Mouse (Mus musculus) layer of hippocampus, adult 18-20 months (tissue): ENCODE measurements around the gene Hrg. TPM values are rescaled to one million over a fixed set of nuclear protein-coding genes. Genes with fewer than 3 reads are reported as not detected.
"Not testable (repeated sequence)": the region's sequence is repeated elsewhere in the genome, so short reads cannot be mapped to it uniquely, and the experiment has no call there.

Source experiments
- DNase-seq, 2 experiments: peaks; one replicate each; pipeline ENCODE4 v3.0.0; 2022; ENCODE audit warnings: low spot score in 2 of 2
- long read RNA-seq: library from polyadenylated mRNA; stranded (forward); transcript quantifications from one replicate; pipeline ENCODE4 v2.0.0, GENCODE M21; 2021
- total RNA-seq, 2 experiments: library from RNA; stranded (reverse); gene quantifications; 2 replicates each; pipeline ENCODE4 v1.2.3; 2021

Hrg gene
- total RNA-seq, result not detected
- long read RNA-seq, result 0 reads

- no peak for DNase-seq
These were observed at the start of gene Hrg for GRCm38 (mm10) chr16:22950840-22951395. Gene Hrg (plus strand): TSS chr16:22951072.

DNA sequence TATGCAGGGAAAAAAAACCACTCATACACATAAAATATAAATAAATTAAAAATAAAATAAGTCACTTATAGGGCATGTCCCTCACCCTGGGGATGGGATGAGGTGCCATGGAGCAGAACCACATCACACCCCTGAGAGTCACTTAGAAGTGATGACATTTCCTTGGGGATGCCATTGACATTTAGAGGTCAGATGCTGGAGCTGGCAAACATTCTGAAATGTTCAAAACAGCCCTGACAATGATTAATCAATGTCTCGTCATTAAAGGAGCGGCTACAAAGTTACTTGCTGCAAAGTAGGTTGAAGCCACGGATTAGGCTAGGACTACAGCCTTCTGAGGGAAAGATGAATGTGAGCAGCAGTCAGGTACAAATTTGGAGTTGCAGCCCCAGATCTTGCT, 49.5 kb upstream of the Hrg start:
- no peak for DNase-seq

DNA sequence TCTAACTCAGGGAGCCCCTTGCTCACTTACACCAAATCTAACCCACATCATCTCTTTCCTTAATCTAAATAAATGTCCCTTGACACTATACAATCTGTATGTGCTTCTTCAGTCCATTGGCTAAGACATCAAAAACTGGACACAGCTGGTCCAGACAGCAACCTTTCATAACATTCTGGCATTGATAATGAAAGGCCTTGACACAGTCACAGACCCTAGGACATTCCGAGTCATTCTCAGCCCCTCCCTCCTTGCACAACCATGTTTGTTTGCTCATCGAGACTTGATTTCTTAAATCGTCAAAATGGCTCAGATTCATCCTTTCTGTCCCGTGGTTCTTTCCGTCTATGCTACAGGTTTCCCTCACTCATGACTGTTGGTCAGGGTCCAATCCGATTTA, 41.6 kb upstream of the Hrg start:
- DNase-seq, result no peak

DNA sequence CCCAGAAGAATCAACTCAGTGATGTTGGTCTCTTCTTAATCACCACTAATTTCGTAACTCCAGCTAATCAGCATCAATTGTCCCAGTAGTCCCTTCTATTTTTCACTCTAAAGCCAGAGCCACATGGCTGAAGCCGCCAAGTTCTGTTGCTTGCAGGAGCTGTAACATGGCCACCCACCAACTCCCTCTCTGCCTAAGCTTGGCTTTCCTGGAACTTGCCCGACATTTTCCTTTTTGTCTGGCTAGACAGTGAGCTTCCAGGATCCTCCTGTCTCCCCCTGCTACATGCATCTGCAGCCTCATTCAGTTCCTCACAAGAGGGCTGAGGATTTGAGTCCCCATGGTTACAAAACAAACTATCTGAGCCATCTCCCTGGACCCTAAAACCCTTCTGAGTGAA, 38.9 kb upstream of the Hrg start:
- DNase-seq, result peak; percentile 15 to 53

GRCm38 (mm10) chr16:22912886-22913285, 38.0 kb upstream of the Hrg start:
- DNase-seq, result no peak

- no peak for DNase-seq
These were observed 36.6 kb upstream of the Hrg start for GRCm38 (mm10) chr16:22914276-22914675.

- no peak for DNase-seq
These were observed 32.8 kb upstream of the Hrg start, which contains the start of gene Fetub for GRCm38 (mm10) chr16:22918034-22918433. Gene Fetub (plus strand): TSS chr16:22918334.

- no peak for DNase-seq
These were observed 32.1 kb upstream of the Hrg start for GRCm38 (mm10) chr16:22918664-22919312.

DNA sequence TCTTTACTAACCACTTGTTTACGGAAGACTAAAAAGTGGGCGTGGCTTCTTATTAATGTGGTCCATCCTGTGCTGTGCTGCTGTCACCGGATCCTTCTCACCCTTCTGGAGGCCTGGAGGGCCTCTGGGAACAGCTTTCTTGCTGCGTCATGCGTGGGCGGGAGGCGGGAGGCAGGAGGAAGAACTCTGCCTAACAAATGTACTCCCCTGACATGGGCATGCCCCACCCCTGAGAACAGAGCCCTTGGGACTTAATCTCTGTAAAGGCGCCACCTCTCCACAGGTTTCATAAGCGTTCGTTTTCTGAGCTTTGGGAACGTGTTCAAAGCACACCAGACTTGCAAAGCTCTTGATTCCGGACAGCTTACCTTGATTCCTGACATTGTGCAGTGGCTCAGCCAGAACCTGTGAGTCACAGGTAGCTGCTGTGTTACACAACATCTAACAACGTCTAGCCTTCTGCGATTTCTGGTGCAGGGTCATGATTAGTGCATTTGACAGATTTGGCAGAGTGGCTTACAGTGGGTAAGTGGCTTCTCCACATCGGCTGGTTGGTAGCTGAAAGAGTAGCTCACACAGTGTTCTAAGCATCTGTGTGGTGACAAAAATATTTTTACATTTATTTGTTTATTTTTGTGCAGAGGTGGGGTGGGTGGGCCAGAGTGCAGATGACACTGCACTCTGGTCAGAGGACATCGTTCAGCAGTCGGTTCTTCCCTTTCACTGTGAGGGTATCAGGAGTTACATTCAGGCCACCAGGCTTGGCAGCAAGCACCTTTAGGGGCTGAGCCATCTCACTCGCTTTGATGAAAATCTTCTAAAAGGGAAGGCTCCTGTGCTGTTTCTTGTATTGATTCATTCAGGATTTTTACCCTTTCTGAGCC, 30.7 kb upstream of the Hrg start:
- DNase-seq, result no peak

DNA sequence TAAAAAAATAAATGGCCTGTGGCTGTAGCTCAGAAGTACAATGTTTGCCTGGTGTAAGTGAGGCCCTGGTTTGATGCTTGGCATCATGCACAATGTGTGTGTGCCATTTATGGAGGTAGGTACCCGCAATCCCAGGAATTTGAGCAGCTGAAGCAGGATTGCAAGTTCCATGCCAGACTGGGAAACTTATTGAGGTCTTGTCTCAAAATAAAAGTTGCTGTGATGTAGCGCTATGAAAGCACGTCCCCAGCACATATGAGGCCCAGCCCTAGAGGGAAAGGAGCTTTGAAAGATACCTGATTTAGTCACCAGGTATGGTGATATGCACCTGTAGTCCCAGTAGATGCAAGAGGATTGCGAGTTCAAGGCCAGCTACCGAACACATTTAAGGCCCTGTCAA, 29.1 kb upstream of the Hrg start:
- no peak for DNase-seq

DNA sequence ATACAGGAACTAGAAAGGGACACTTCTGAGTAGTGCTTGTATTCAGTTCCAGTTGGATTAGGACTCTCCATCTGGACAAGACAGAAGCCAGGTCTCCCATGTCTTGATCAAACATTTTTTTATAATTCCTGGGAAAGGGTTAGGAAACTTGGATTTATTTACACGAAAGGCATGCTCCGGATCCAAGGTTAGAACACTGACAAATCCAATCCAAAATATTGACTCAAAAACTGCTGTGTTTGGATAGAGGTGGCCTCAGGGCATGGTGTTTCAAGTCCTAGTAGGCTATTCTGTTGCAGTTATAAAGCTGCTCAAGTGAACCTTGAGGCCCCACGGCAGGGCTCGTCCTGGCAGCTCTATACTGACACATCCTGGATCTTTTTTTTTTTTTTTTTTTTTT, 28.4 kb upstream of the Hrg start:
- no peak for DNase-seq

DNA sequence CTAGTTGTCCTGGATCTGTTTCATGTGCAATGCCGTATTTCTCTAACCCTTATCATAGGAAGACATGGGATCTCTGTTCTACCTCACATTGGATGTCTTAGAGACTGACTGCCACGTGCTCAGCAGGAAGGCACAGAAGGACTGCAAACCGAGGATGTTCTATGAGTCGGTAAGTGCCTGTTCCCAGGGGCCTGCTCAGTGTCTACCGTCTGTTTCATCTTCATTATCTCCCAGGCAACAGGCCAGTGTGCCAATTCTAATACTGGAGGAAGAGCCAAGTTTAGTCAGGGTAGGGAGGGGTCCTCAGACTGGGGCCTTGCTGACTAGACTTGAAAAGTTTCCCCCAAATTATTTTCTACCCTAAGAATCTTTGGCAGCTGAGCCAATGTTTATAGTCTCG, 21.3 kb upstream of the Hrg start:
- DNase-seq, result peak; percentile 54 to 62

DNA sequence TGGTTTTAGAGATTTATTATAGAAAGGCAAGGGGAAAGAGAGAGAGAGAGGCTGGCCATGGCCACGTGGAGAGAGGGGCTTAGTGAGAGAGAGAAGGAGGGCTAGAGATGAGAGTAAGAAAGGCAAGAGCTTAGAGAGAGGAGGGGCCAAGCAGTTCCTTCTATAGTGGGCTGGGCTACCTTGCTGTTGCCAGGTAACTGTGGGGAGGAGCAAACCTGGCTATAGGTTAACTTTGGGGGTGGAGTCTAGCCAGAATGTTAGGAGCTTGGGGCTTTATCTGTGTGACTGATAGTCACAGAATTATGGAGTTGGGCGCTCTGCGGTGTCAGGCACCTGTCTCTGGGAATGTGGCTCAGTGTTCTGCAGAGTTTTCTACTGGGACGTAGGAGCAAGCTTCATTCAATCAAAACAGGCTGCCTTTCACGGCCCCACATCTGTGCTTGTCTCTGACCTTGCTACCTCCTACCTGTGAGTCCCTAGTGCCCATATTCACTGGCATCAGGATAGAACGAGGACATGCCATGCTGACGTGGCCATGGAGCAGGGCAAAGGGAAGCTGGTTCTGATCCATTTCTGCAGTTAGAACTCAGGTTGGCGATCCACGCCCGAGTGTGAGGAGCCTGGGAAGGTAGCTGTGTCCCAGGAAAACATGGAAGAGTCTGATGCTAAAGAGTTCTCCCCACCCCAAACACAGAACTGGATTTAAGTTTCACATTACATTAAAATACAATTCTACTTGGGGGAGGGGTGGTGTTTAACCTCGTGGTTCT, 19.3 kb upstream of the Hrg start:
- DNase-seq, result no peak

- DNase-seq, result no peak
These were observed 13.2 kb upstream of the Hrg start for GRCm38 (mm10) chr16:22937631-22938030.

DNA sequence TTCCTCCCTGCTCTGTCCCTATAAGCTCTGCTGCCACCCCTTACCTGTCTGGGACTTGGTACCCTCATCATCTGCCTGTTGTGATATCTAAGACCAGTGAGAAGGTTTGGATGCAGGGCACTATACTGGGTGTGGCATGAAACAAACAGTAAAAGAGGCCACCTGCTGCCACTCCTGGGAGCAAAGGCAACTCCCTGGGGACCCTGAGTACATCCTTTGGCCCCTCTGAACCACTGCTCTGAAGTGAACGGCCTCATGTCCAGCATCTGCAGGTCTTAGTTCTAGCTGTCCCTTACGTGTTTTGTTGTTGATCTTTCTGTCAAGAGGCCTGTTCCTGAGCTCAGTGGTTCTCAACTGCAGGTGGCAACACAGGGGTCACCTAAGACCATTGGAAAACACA, 12.3 kb upstream of the Hrg start:
- no peak for DNase-seq

GRCm38 (mm10) chr16:22939120-22939695, 11.7 kb upstream of the Hrg start:
- DNase-seq, result no peak

GRCm38 (mm10) chr16:22941825-22942476, 8.9 kb upstream of the Hrg start:
- DNase-seq, result not testable (repeated sequence)

DNA sequence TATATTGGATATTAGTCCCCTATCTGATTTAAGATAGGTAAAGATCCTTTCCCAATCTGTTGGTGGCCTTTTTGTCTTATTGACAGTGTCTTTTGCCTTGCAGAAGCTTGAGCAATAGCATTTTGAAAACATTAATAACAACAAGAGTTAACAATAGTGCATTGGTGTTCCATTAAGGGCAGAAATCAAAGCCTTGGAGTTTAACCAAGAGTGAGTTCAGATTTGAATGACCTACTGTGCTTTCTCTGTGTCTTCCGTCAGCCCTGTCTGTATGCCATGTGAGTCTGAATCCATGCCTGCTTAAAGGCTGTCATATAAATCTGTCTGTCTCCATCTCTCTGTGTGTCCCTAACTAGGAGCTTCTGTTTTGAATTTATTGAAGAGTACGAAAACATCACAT, 3.5 kb upstream of the Hrg start:
- no peak for DNase-seq

DNA sequence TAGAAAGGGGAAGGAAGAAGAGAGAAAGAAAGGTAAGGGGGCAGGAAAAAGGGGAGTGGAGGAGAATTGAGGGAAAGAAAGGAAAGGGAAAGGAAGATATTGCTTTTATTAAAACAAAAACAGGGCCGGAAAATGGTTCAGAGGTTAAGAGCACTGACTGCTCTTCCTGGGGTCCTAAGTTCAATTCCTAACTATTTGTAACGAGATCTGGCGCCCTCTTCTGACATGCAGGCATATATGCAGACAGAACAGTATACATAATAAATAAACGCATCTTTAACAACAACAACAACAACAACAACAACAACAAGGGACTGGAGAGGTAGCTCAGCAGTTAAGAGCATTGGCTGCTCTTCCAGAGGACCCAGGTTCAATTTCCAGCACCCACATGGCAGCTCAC, 2.2 kb downstream of the Hrg start:
- no peak for DNase-seq

DNA sequence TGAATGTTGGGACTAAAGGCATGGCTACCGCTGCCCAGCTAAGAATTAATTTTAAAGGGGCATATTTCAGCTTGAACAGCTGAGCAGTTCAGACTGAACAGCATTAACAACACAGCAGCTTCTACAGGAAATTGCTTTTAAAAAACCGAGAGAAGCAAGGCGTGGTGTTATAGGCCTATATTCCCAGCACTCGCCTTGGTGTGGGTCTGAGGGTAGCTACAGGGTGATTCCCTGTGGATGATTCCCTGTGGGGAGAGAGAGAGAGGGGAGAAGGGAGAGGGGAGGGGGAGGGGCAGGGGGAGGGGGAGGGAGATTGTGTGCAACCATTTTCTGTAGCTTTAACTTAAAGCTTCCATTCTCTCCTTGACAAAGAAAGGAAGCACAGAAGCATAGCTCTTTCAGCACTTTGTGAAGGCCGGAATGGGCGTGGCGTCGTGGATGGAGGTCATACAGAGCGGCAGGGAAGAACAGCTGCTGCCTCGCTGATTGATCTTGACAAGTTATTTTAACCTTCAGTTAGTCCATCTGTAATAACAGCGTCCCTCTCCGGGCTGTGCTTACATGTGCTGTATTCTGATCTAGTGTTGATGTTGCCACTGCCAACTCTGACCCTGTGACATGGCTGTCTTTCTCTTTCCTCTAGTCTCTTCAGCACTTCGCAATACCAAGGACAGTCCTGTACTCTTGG, 4.7 kb downstream of the Hrg start:
- no peak for DNase-seq
